Mouse (Mus musculus): ENCODE measurements at regions not wholly inside any gene's neighbourhood (a gene's known extent, or its start where the extent isn't known, plus 50 kb on each side); places are given as distances from the start of the nearest gene placed in this dataset.
"Not testable (repeated sequence)": the region's sequence is repeated elsewhere in the genome, so short reads cannot be mapped to it uniquely, and the experiment has no call there.

DNA sequence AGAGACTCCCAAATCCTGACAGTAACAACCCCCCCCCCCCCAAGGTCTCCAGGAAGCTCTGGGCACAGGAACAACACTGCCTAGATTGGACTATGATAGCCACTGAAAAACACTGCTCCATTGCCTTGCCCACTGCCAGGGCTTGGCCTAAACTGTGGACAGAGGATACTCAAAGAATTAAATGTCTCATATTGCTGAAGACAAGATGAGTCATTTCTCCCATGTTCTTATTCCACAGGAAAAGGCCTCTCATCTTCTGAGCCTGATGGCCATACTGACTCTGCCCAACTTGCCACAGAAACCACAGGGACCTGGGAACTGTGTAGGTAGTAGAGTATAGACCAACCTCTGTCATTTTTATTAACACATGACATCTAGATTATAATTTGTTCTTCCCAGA, 59.4 kb upstream of the Zcchc2 start:
- Histone ChIP-seq H3K27ac (replicated peaks; ENCODE audit: low read depth, low read length) (no peak overlapping the region), H3K4me3 (ENCODE audit: insufficient read depth, low read depth, low read length) (no peak overlapping the region), H3K4me1 (ENCODE audit: control insufficient read depth, insufficient read depth, insufficient read length, low read length) (no peaks in the 10 kb centered on the region)

DNA sequence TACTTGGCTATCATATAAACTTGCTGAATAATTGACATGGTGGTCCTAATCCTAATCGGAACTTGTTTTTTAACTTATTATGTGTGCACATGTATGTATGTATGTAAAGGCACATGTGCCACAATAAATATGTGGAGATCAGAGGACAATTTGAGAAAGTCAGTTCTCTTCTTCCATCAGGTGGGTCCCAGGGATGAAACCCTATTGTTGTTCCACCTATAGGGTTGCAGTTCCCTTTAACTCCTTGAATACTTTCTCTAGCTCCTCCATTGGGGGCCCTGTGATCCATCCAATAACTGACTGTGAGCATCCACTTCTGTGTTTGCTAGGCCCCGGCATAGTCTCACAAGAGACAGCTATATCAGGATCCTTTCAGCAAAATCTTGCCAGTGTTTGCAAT, 56.0 kb upstream of the Zcchc2 start:
- not testable (repeated sequence) for H3K27ac ChIP-seq (replicated peaks; ENCODE audit: low read depth, low read length); H3K4me3 ChIP-seq (ENCODE audit: insufficient read depth, low read depth, low read length); H3K4me1 ChIP-seq (ENCODE audit: control insufficient read depth, insufficient read depth, insufficient read length, low read length)
